In genomic region chr14:11477731-11478130, GRCm38 (mm10) we compare ENCODE assay signal across 25 mouse cellular contexts.
DNase-seq lines count a peak whose midpoint lies in the region; ATAC-seq lines count a peak whose summit lies in the region.
"Had no signal": no experiment of that assay in that cellular context is flagged by ENCODE, and none has a peak within 500 bp of the region (broad histone marks: within the 10 kb centered on the region; RNA-seq: fewer than 3 reads in every experiment).

No protein-coding gene starts in this region.

- peak; percentile 97 for ATAC-seq in kidney, embryonic 16.5 days (ENCODE audit: low FRiP score, low TSS enrichment)
- ATAC-seq in erythroblast, adult 5-6 weeks (replicated peaks; ENCODE audit: low FRiP score, poor library complexity, severe bottlenecking): no peak
- ATAC-seq: CD4-positive, CD25-positive, alpha-beta regulatory T cell, adult 4 months; forebrain, postnatal 0 days; hindbrain, embryonic 16.5 days had no signal

- H3K4me1 ChIP-seq in kidney, embryonic 16.5 days (ENCODE audit: insufficient read depth, low read length): no peaks in the 10 kb centered on the region
- H3K4me1 ChIP-seq: forebrain, embryonic 12.5 days; heart, embryonic 12.5 days; heart, embryonic 15.5 days; hindbrain, embryonic 10.5 days; hindbrain, embryonic 13.5 days had no signal

- no peak overlapping the region for H3K9ac ChIP-seq in kidney, embryonic 16.5 days (replicated peaks; ENCODE audit: low read length)
- H3K9ac ChIP-seq: forebrain, embryonic 12.5 days; forebrain, postnatal 0 days; heart, embryonic 12.5 days; heart, embryonic 15.5 days; hindbrain, embryonic 13.5 days had no signal

- no peaks in the 10 kb centered on the region for H3K36me3 ChIP-seq in kidney, embryonic 16.5 days (ENCODE audit: insufficient read depth, low read length)
- H3K36me3 ChIP-seq: forebrain, embryonic 12.5 days; heart, embryonic 12.5 days; heart, embryonic 15.5 days; hindbrain, embryonic 10.5 days; hindbrain, embryonic 13.5 days had no signal

- H3K9me3 ChIP-seq in kidney, embryonic 16.5 days (ENCODE audit: low read length): no peaks in the 10 kb centered on the region
- H3K9me3 ChIP-seq: forebrain, embryonic 12.5 days; heart, embryonic 12.5 days; heart, embryonic 15.5 days; hindbrain, embryonic 10.5 days; hindbrain, embryonic 13.5 days had no signal

- H3K4me2 ChIP-seq in kidney, embryonic 16.5 days (replicated peaks; ENCODE audit: low read depth, low read length): no peak overlapping the region
- H3K4me2 ChIP-seq: forebrain, embryonic 12.5 days; heart, embryonic 12.5 days; heart, embryonic 15.5 days; hindbrain, embryonic 13.5 days had no signal

- DNase-seq in kidney, adult 8-10 months: peak; percentile 25 to 28
- DNase-seq in kidney, adult 9 months: peak; percentile 70
- peak; percentile 2 to 33 for DNase-seq in kidney, postnatal 25 days
- DNase-seq in cerebellum, adult 18-20 months: no peak
- DNase-seq in gastrocnemius, postnatal 10 days: no peak
- DNase-seq: adrenal gland, adult 2 months; adrenal gland, postnatal 14 days; cerebellum, adult 11-12 months; cerebellum, adult 9-10 months; cerebellum, postnatal 14 days; forebrain, postnatal 0 days; gastrocnemius, adult 2 months; gastrocnemius, postnatal 25 days; heart, adult 18-20 months; heart, postnatal 10 days; heart, postnatal 36 days had no signal

- H3K4me3 ChIP-seq in kidney, embryonic 16.5 days (ENCODE audit: low read length): no peak overlapping the region
- H3K4me3 ChIP-seq: forebrain, embryonic 12.5 days; gastrocnemius, adult 2 months; heart, embryonic 12.5 days; heart, embryonic 15.5 days; hindbrain, embryonic 10.5 days; hindbrain, embryonic 13.5 days had no signal

- H3K27me3 ChIP-seq in kidney, embryonic 16.5 days (ENCODE audit: insufficient read depth, low read length): no peaks in the 10 kb centered on the region
- H3K27me3 ChIP-seq: forebrain, embryonic 12.5 days; heart, embryonic 12.5 days; heart, embryonic 15.5 days; hindbrain, embryonic 13.5 days had no signal

- H3K27ac ChIP-seq in kidney, embryonic 16.5 days (ENCODE audit: low read length): 0 out of 2 replicates have a peak overlapping the region, but pooled peaks have one; percentile 14
- H3K27ac ChIP-seq: forebrain, embryonic 12.5 days; gastrocnemius, adult 2 months; heart, embryonic 15.5 days; hindbrain, embryonic 10.5 days; hindbrain, embryonic 13.5 days had no signal

- 67% methylated on average over 3 of the region's 3 CpGs for WGBS in kidney, embryonic 16.5 days

Comparison
In these comparisons a context has a peak if more than half of its experiments do, and no peak if none do; other contexts are left out.
1. DNase-seq: peak in kidney, adult 8-10 months (2 of 2), kidney, adult 9 months (single experiment) and kidney, postnatal 25 days (2 of 2); none in cerebellum, adult 18-20 months (0 of 2) and gastrocnemius, postnatal 10 days (single experiment).